Mouse (Mus musculus): Measurements from ENCODE around the gene Thap3.

The Thap3 gene

GRCm38 (mm10) chr4:152008622-152009075 is 19.9 kb upstream of the Thap3 start, which contains the start of gene Klhl21:
TSS of gene Klhl21 (plus strand) at chr4:152008803.
- DNase-seq = peak; percentile 91

GRCm38 (mm10) chr4:152008148-152008500 is 19.3 kb upstream of the Thap3 start:
- no peak for DNase-seq

- DNase-seq = no peak
Measured at GRCm38 (mm10) chr4:152007481-152008147, 18.8 kb upstream of the Thap3 start.

- no peak for DNase-seq
Measured at GRCm38 (mm10) chr4:152006812-152007211, 18.0 kb upstream of the Thap3 start.

- no peak for DNase-seq
Measured at GRCm38 (mm10) chr4:152006137-152006536, 17.3 kb upstream of the Thap3 start.

GRCm38 (mm10) chr4:152002063-152002462 is 13.3 kb upstream of the Thap3 start:
- DNase-seq = no peak

- no peak for DNase-seq
Measured at GRCm38 (mm10) chr4:152001335-152001734, 12.5 kb upstream of the Thap3 start.

- DNase-seq = no peak
Measured at GRCm38 (mm10) chr4:152000906-152001305, 12.1 kb upstream of the Thap3 start.

GRCm38 (mm10) chr4:151999481-151999880 is 10.7 kb upstream of the Thap3 start:
- DNase-seq = no peak

- DNase-seq = no peak
Measured at GRCm38 (mm10) chr4:151997701-151998100, 8.9 kb upstream of the Thap3 start.

- no peak for DNase-seq
Measured at GRCm38 (mm10) chr4:151996951-151997222, 8.1 kb upstream of the Thap3 start.

GRCm38 (mm10) chr4:151996173-151996950 is 7.6 kb upstream of the Thap3 start, which contains the start of gene Phf13:
TSS of gene Phf13 (minus strand) at chr4:151996258.
- DNase-seq = peak; percentile 99

- peak; percentile 49 for DNase-seq
Measured at GRCm38 (mm10) chr4:151995371-151996172, 6.8 kb upstream of the Thap3 start.

- no peak for DNase-seq
Measured at GRCm38 (mm10) chr4:151994228-151995171, 5.7 kb upstream of the Thap3 start.

- no peak for DNase-seq
Measured at GRCm38 (mm10) chr4:151993035-151993434, 4.2 kb upstream of the Thap3 start.

- DNase-seq = no peak
Measured at GRCm38 (mm10) chr4:151992091-151992490, 3.3 kb upstream of the Thap3 start.

GRCm38 (mm10) chr4:151989110-151989488 is 302 bp upstream of the Thap3 start:
- DNase-seq = no peak

GRCm38 (mm10) chr4:151988014-151988341 is 819 bp downstream of the Thap3 start:
- no peak for DNase-seq

- DNase-seq = no peak
Measured at GRCm38 (mm10) chr4:151986650-151987049, 2.1 kb downstream of the Thap3 start.

- no peak for DNase-seq
Measured at GRCm38 (mm10) chr4:151985886-151986285, 2.9 kb downstream of the Thap3 start.

GRCm38 (mm10) chr4:151983560-151983959 is 5.2 kb downstream of the Thap3 start:
- no peak for DNase-seq

GRCm38 (mm10) chr4:151983043-151983442 is 5.8 kb downstream of the Thap3 start:
- DNase-seq = no peak

GRCm38 (mm10) chr4:151981363-151981762 is 7.4 kb downstream of the Thap3 start:
- DNase-seq = peak; percentile 75

Measured in thymus, postnatal 25 days (tissue).